Mouse (Mus musculus) stomach, postnatal 0 days (tissue): Measurements from ENCODE around the gene St3gal3.

Experiments used
- CTCF ChIP-seq: IDR thresholded peaks from 2 replicates; pipeline ENCODE4 v1.5.1; 2016; ENCODE audit warnings: antibody characterized with exemption, low read depth, mild to moderate bottlenecking, moderate library complexity
- EP300 ChIP-seq: optimal IDR thresholded peaks from 2 replicates; pipeline ENCODE3; 2016; ENCODE audit warnings: antibody characterized with exemption

DNA sequence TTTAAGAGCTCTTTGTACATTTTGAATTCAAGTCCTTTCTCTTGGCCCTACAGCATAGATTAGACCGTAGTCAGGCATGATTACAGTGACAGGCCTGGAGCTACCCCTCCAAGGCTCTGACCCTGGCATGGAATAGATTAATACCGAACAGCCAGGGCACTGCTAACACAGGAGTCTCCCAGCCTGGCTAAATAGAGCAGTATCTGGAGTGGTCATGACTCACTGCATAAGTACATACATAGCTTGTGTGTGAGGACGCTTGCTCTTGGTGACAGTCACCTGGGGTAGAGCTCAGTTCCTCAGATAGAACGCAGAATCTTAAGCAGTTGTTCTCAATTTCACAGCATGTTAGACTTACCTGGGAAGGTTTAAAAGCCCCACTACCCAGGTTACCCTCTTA lies 112.3 kb downstream of the St3gal3 start:
- TF ChIP-seq CTCF (no peak), EP300 (no peak)
